ENCODE assay signal across 8 mouse cellular contexts in the genomic region with DNA sequence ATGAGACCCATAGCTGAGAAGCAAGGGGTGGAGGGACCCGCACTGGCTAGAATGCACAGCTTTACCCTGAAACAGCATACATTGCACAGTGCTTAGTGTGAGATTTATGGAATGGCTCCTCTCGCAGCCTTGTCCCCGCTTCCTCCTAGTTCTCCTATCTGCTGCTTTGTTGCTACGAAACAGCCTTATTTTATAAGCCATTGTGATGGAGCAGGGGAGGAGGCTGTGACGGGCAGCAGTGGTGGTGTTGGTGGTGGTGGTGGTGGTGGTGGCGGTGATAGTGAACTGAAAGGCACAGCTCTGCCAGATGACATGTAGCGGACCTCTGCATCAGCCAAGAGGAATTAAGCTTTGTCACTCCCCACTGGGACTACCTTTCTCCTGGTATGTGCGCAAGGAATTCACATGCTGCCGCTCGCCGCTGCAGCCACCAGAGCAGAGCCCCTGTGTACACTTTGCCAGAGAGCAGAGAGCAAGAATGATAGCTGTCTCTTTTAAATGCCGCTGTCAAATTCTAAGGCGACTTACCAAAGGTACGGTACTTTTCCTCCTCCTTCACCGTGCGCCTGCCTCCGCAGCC.
DNase-seq lines count a peak whose midpoint lies in the region; ATAC-seq and TF ChIP-seq lines count a peak whose summit lies in the region.

No protein-coding gene starts in this region.

- no peaks in the 10 kb centered on the region for H3K36me3 ChIP-seq in lung, postnatal 0 days (ENCODE audit: insufficient read depth, low read length)
- no peaks in the 10 kb centered on the region for H3K36me3 ChIP-seq in neural tube, embryonic 13.5 days

- H3K9me3 ChIP-seq in lung, postnatal 0 days (ENCODE audit: low read length), result no peaks in the 10 kb centered on the region
- no peaks in the 10 kb centered on the region for H3K9me3 ChIP-seq in neural tube, embryonic 13.5 days

- DNase-seq in lung, postnatal 0 days (ENCODE audit: low spot score), result no peak
- DNase-seq in lung, adult 18-20 months, result no peak
- peak; percentile 9 to 46 for DNase-seq in frontal cortex, adult 2 months (ENCODE audit: extremely low spot score in 1 of 2, low spot score in 1 of 2)
- DNase-seq in layer of hippocampus, postnatal 14 days (ENCODE audit: low spot score in 2 of 2), result peak; percentile 36 to 49
- DNase-seq in adrenal gland, adult 2 months, result no peak

- no peak overlapping the region for H3K9ac ChIP-seq in lung, postnatal 0 days (replicated peaks; ENCODE audit: low read depth)
- peak overlapping the region; percentile 80 for H3K9ac ChIP-seq in neural tube, embryonic 13.5 days

- H3K4me1 ChIP-seq in lung, postnatal 0 days (ENCODE audit: insufficient read depth, low read depth, low read length), result no peaks in the 10 kb centered on the region
- H3K4me1 ChIP-seq in neural tube, embryonic 13.5 days (replicated peaks), result peaks cover 57% of the 10 kb centered on the region

- no peak for TF ChIP-seq EP300 in lung, postnatal 0 days (IDR thresholded peaks at IDR 0.05)

- H3K4me3 ChIP-seq in lung, postnatal 0 days (ENCODE audit: low read depth, low read length), result no peak overlapping the region
- H3K4me3 ChIP-seq in neural tube, embryonic 13.5 days, result peak overlapping the region; percentile 49

- peak overlapping the region; percentile 39 for H3K4me2 ChIP-seq in lung, postnatal 0 days (replicated peaks; ENCODE audit: low read depth, low read length)
- peak overlapping the region; percentile 64 for H3K4me2 ChIP-seq in neural tube, embryonic 13.5 days

- ATAC-seq in lung, postnatal 0 days, result no peak
- peak; percentile 80 for ATAC-seq in neural tube, embryonic 13.5 days (ENCODE audit: low read depth)
- no peak for ATAC-seq in monocyte, adult 5-6 weeks (replicated peaks; ENCODE audit: insufficient number of reproducible peaks, low FRiP score, low TSS enrichment, poor library complexity, severe bottlenecking)
- no peak for ATAC-seq in cerebellum, adult (ENCODE audit: insufficient number of reproducible peaks, low FRiP score, low TSS enrichment)

- no peak overlapping the region for H3K27ac ChIP-seq in lung, postnatal 0 days (ENCODE audit: low read length)
- peak overlapping the region; percentile 95 for H3K27ac ChIP-seq in neural tube, embryonic 13.5 days (replicated peaks)

- no peaks in the 10 kb centered on the region for H3K27me3 ChIP-seq in lung, postnatal 0 days (replicated peaks; ENCODE audit: insufficient read depth, low read length)
- H3K27me3 ChIP-seq in neural tube, embryonic 13.5 days, result no peaks in the 10 kb centered on the region

- WGBS in lung, postnatal 0 days, result 18% methylated on average over 17 of the region's 17 CpGs
- 14% methylated on average over 17 of the region's 17 CpGs for WGBS in neural tube, embryonic 13.5 days

- no peak for TF ChIP-seq CTCF in lung, postnatal 0 days (IDR thresholded peaks at IDR 0.05)

Comparison
In these comparisons a context has a peak if more than half of its experiments do, and no peak if none do; other contexts are left out.
1. DNase-seq: peak in frontal cortex, adult 2 months (2 of 2) and layer of hippocampus, postnatal 14 days (2 of 2); none in lung, postnatal 0 days (single experiment), lung, adult 18-20 months (0 of 2) and adrenal gland, adult 2 months (single experiment).